Mouse (Mus musculus) kidney, postnatal 0 days (tissue): ENCODE results near the gene Dus4l. TPM values are rescaled to one million over a fixed set of nuclear protein-coding genes. Genes with fewer than 3 reads are reported as not detected.
A peak's percentile ranks its signal among the peaks of the same experiment; 100 is the strongest.

Experiments
- ATAC-seq: fragments of 200-750 bp; cut with Nextera tagmentation; replicated peaks from 2 replicates; pipeline ENCODE4 v1.8.0; 2017; ENCODE audit warnings: low read depth, moderate number of reproducible peaks, moderate TSS enrichment, moderate library complexity; ENCODE audit not compliant: low FRiP score
- DNase-seq: peaks from one replicate; pipeline ENCODE4 v3.0.0-alpha.2; 2016; ENCODE audit warnings: low spot score
- H3K27ac ChIP-seq: fragments of 300-500 bp; sonication (generic); 2 replicates; pipeline ENCODE4 v1.5.1; 2014; ENCODE audit warnings: mild to moderate bottlenecking
- H3K27me3 ChIP-seq: fragments of 300-500 bp; sonication (generic); 2 replicates; pipeline ENCODE4 v1.6.1; 2014; ENCODE audit warnings: low read length, mixed read lengths; ENCODE audit not compliant: insufficient read depth
- H3K36me3 ChIP-seq: fragments of 300-500 bp; sonication (generic); 2 replicates; pipeline ENCODE4 v1.6.1; 2014; ENCODE audit warnings: low read length, mixed read lengths; ENCODE audit not compliant: insufficient read depth
- H3K4me1 ChIP-seq: fragments of 300-500 bp; sonication (generic); replicated peaks from 2 replicates; pipeline ENCODE4 v1.6.1; 2014; ENCODE audit warnings: antibody characterized with exemption, low read length, mixed read lengths; ENCODE audit not compliant: insufficient read depth
- H3K4me2 ChIP-seq: fragments of 300-500 bp; sonication (generic); 2 replicates; pipeline ENCODE4 v1.6.1; 2014; ENCODE audit warnings: mild to moderate bottlenecking, low read length, moderate library complexity, mixed read lengths
- H3K4me3 ChIP-seq: fragments of 300-500 bp; sonication (generic); replicated peaks from 2 replicates; pipeline ENCODE4 v1.5.1; 2014; ENCODE audit warnings: low read depth, low read length
- H3K9ac ChIP-seq: fragments of 300-500 bp; sonication (generic); 2 replicates; pipeline ENCODE4 v1.6.1; 2014; ENCODE audit warnings: low read depth, low read length
- H3K9me3 ChIP-seq: fragments of 300-500 bp; sonication (generic); replicated peaks from 2 replicates; pipeline ENCODE4 v1.6.1; 2016; ENCODE audit warnings: low read length, inconsistent platforms, mixed read lengths
- CTCF ChIP-seq: IDR thresholded peaks from 2 replicates; pipeline ENCODE4 v1.5.1; 2016; ENCODE audit warnings: antibody characterized with exemption, low read depth, mild to moderate bottlenecking, moderate library complexity
- WGBS: fragments of 180-500 bp; shearing (Covaris S2); extraction: QIAGEN DNeasy Blood & Tissue Kit; methylation state at CpG from one replicate; pipeline ENCODE4 v1.1.7; 2014; 5-methylcytosine and 5-hydroxymethylcytosine counted together
- polyA plus RNA-seq: library from polyadenylated mRNA; unstranded; fragments of >200 nt; fragmentation: Nextera tagmentation; extraction: Ambion mirVana; gene quantifications from 2 replicates; pipeline ENCODE4 v1.2.1, GENCODE M21; 2015

Gene Dus4l
- 12.8 and 13.4 TPM in 2 replicates for polyA plus RNA-seq

DNA sequence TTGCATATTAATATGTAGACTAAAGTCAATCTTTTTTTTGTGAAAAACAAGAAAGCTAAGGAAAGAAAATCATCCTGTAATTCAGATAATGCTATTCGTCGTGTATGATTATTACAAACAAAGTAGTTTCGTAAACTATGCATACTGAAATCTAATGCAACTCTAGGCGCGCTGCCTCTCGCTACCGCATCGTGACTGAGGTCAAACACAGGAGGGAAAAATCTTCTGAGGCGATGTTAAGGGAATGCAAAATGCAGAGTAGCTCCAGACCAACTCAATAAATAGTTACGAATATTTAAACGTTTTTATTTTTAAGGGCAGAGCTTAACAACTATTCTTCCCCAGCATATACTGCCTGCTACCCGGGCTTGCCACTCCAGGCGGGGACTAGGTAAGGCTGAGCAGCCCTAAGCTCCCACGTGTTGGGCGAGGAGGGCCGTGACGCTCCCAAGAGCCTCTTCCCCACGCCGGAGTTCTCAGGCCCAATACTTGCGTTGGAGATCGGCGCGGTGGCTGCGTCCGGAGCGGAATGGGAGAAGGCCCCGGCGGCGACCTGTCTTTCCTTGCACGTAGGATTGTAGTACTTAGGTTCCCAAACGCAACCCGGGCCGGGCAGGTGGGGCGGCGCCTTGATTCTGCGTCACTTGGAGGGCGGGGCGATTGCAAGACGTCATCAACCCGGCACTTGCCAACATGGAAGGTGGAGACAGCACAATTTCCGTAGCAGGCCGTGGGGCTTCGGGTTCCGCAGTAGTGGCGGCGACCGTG lies at the start of gene Dus4l, which contains the start of gene Cog5:
Gene Dus4l (minus strand): TSS at position 630 of the 768 bp plus-strand sequence.
Gene Cog5 (plus strand): TSS at position 673 of the 768 bp plus-strand sequence.
- H3K36me3 ChIP-seq, result no peaks in the 10 kb centered on the region; the same call in 1 of the 2 replicates
- under 1% methylated on average over 47 of the region's 47 CpGs for WGBS

DNA sequence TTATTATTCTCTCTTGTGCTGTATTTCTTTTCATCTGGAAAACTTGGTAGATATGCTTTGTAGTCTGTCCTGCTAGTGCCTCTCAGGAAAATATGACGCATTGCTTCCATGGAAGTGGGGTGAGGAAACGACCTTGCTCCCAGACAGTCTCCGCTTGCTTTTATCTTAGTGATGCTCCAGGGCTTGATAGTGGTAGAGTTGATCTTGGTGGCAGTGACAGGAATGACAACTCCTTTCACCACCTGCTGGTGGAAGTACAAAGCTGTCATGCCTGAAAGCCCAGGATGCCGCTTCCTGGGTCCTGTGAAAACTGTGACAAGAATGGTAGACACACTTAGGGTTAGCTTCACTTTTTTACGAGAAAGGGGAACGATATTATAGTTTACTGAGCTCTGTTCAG lies 49.3 kb upstream of the Dus4l start:
- Histone ChIP-seq H3K4me1 (no peaks in the 10 kb centered on the region), H3K9me3 (no peaks in the 10 kb centered on the region), H3K27ac (no peak overlapping the region), H3K36me3 (no peaks in the 10 kb centered on the region), H3K4me3 (no peak overlapping the region), H3K27me3 (no peaks in the 10 kb centered on the region), H3K9ac (no peak overlapping the region), H3K4me2 (no peak overlapping the region)
- ATAC-seq (no peak), DNase-seq (no peak)
- 80% methylated on average over 6 of the region's 6 CpGs for WGBS
- no peak; the same call in 1 of the 2 replicates for TF ChIP-seq CTCF

More for the DNA sequence above, at the start of gene Dus4l, which contains the start of gene Cog5:
- Histone ChIP-seq H3K4me2 (peak within 1 kb of the TSS; percentile 59), H3K27ac (peak within 1 kb of the TSS; percentile 86), H3K4me1 (peaks cover 4% of the 10 kb centered on the region; the same call in 1 of the 2 replicates), H3K9me3 (no peaks in the 10 kb centered on the region), H3K4me3 (peak within 1 kb of the TSS; percentile 93), H3K9ac (peak within 1 kb of the TSS; percentile 83), H3K27me3 (no peaks in the 10 kb centered on the region)
- TF ChIP-seq CTCF, result no peak
- peak; percentile 97 for ATAC-seq
- peak; percentile 90 for DNase-seq

DNA sequence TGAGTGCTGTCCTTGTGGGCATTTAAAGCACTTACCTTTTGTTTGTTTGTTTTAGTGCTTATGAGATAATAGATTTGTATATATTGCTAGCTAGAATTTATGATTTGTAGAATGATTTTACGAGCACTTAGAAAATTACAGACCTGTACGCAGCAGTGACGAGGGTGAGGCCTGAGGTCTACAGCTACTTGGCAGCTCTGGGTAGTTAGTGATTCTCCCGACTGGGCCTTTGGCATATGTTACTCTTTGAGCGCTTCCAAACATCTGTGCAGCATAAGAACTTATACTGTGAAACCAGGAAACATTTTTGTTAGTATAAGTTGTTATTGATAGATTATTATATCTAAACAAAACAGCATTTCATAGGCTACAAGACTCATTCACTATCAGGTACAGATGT lies 46.8 kb upstream of the Dus4l start:
- Histone ChIP-seq H3K9ac (no peak overlapping the region), H3K27ac (no peak overlapping the region), H3K4me2 (no peak overlapping the region), H3K9me3 (no peaks in the 10 kb centered on the region; the same call in 1 of the 2 replicates), H3K36me3 (peaks cover 4% of the 10 kb centered on the region; the same call in 1 of the 2 replicates), H3K27me3 (no peaks in the 10 kb centered on the region), H3K4me1 (no peaks in the 10 kb centered on the region), H3K4me3 (no peak overlapping the region)
- 73% methylated on average over 5 of the region's 5 CpGs for WGBS
- no peak for TF ChIP-seq CTCF
- DNase-seq (no peak), ATAC-seq (no peak)

DNA sequence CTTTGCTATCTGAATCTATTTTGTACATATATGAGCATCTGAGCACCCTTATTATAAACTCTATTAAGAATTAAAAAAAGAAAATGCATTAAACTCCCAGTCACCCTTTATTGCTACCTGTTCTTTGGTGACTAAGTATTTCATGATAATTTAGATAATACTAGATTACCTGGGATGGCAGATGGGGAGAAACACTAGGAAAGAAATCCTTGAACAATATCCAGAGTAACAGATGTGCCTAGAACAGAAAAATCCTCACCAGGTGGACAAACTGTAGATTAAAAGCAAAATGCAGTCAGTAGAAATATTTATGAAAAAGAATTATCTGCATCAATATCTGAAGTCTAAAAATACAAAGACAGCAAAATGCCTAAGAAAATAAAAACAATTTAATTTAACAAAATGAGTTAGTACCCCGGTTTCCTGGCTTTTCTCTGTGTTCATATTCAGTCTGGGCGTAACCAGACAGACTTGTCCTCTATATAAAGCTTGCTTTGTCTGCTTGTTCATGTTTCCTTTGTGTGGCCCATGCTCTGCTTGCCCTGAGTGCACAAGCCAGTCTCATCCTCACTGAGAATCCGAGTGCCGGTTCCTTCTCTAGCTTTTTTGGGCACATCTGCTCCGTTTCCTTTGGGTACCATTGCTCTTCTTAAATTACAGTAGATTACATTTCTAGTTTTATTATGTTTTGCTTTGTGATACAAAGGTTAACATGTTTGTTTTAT lies 46.2 kb upstream of the Dus4l start:
- no peaks in the 10 kb centered on the region; the same call in 1 of the 2 replicates for H3K9me3 ChIP-seq
- H3K4me1 ChIP-seq, result no peaks in the 10 kb centered on the region
- no peak overlapping the region for H3K4me2 ChIP-seq
- no peak for ATAC-seq
- peaks cover 4% of the 10 kb centered on the region; the same call in 1 of the 2 replicates for H3K36me3 ChIP-seq
- H3K9ac ChIP-seq, result no peak overlapping the region
- TF ChIP-seq CTCF, result no peak
- no peak for DNase-seq
- H3K27me3 ChIP-seq, result no peaks in the 10 kb centered on the region
- H3K4me3 ChIP-seq, result no peak overlapping the region
- no peak overlapping the region for H3K27ac ChIP-seq
- WGBS, result 68% methylated on average over 5 of the region's 5 CpGs

DNA sequence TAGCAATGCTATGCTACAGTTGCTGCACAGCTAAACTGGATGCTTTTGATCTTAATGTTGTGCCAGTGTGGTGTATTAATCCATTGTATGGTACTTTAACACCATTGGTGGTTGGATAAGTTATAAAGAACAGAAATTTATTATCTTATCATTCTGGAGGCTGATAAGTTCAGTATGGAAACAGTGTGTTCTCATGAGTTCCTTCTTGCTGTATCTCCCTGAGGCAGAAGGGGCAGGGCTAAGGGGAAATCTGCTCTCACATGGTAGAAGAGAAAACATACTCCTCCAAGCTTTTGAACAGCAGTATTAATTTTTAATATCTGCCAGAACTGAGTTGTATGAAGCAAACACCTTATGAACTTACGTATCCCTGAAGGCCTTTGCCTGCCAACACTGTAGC lies 38.7 kb upstream of the Dus4l start:
- DNase-seq, result no peak
- Histone ChIP-seq H3K9ac (no peak overlapping the region), H3K4me2 (no peak overlapping the region), H3K4me1 (no peaks in the 10 kb centered on the region), H3K36me3 (peaks cover 4% of the 10 kb centered on the region; the same call in 1 of the 2 replicates), H3K9me3 (no peaks in the 10 kb centered on the region; the same call in 1 of the 2 replicates), H3K27ac (no peak overlapping the region), H3K27me3 (no peaks in the 10 kb centered on the region), H3K4me3 (no peak overlapping the region)
- ATAC-seq, result no peak
- TF ChIP-seq CTCF, result no peak
- WGBS, result 85% methylated on average over 1 of the region's 1 CpGs

DNA sequence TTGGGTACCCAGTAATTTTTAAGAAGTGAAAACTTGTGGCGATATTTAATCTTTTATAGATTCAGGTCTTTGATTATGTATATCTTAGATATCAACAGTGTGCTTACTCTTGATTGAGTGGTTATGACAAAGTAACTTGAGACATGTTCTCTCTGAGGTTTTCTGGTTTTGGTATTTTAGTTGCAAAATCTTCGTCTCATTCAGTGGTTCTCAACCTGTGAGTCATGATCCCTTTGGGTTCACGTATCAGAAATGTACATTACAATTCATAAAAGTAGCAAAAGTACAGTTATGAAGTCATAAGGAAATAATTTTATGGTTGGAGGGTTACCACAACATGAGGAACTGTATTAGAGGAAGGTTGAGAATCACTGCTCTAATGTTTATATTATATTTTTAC lies 32.1 kb upstream of the Dus4l start:
- 84% methylated on average over 3 of the region's 3 CpGs for WGBS
- H3K4me1 ChIP-seq, result no peaks in the 10 kb centered on the region
- H3K9ac ChIP-seq, result no peak overlapping the region
- DNase-seq (no peak), ATAC-seq (no peak)
- no peak overlapping the region for H3K27ac ChIP-seq
- H3K36me3 ChIP-seq, result no peaks in the 10 kb centered on the region
- no peak overlapping the region for H3K4me3 ChIP-seq
- no peaks in the 10 kb centered on the region for H3K9me3 ChIP-seq
- no peak overlapping the region for H3K4me2 ChIP-seq
- no peaks in the 10 kb centered on the region for H3K27me3 ChIP-seq
- TF ChIP-seq CTCF, result no peak
